Mouse (Mus musculus) midbrain, embryonic 14.5 days (tissue): ENCODE results near the gene Nipa1. TPM values are rescaled to one million over a fixed set of nuclear protein-coding genes. Genes with fewer than 3 reads are reported as not detected.
A peak's percentile ranks its signal among the peaks of the same experiment; 100 is the strongest.

Experiments used
- ATAC-seq: fragments of 200-750 bp; cut with Nextera tagmentation; 2 replicates; pipeline ENCODE4 v1.8.0; 2017; ENCODE audit warnings: moderate number of reproducible peaks, moderate library complexity; ENCODE audit not compliant: low FRiP score, low TSS enrichment
- DNase-seq: peaks from one replicate; pipeline ENCODE4 v3.0.0-alpha.2; 2015
- H3K27ac ChIP-seq: fragments of 300-500 bp; sonication (generic); replicated peaks from 2 replicates; pipeline ENCODE4 v1.5.1; 2014; ENCODE audit warnings: mild to moderate bottlenecking, low read depth, low read length, moderate library complexity
- H3K27me3 ChIP-seq: fragments of 300-500 bp; sonication (generic); 2 replicates; pipeline ENCODE4 v1.6.1; 2014; ENCODE audit warnings: low read length, control low read depth, mixed read lengths; ENCODE audit not compliant: control insufficient read depth, insufficient read depth
- H3K36me3 ChIP-seq: fragments of 300-500 bp; sonication (generic); 2 replicates; pipeline ENCODE4 v1.6.1; 2014; ENCODE audit warnings: low read length, control low read depth; ENCODE audit not compliant: control insufficient read depth, insufficient read depth
- H3K4me1 ChIP-seq: fragments of 300-500 bp; sonication (generic); 2 replicates; pipeline ENCODE4 v1.6.1; 2014; ENCODE audit warnings: mild to moderate bottlenecking, antibody characterized with exemption, low read length, control low read depth; ENCODE audit not compliant: control insufficient read depth, insufficient read depth
- H3K4me2 ChIP-seq: fragments of 300-500 bp; sonication (generic); 2 replicates; pipeline ENCODE4 v1.6.1; 2014; ENCODE audit warnings: mild to moderate bottlenecking, low read length, moderate library complexity
- H3K4me3 ChIP-seq: fragments of 300-500 bp; sonication (generic); replicated peaks from 2 replicates; pipeline ENCODE4 v1.5.1; 2014; ENCODE audit warnings: low read depth, low read length
- H3K9ac ChIP-seq: fragments of 300-500 bp; sonication (generic); replicated peaks from 2 replicates; pipeline ENCODE4 v1.6.1; 2014; ENCODE audit warnings: mild to moderate bottlenecking, low read length, moderate library complexity
- H3K9me3 ChIP-seq: fragments of 300-500 bp; sonication (generic); 2 replicates; pipeline ENCODE4 v1.6.1; 2016; ENCODE audit warnings: low read length, control low read depth, mixed read lengths; ENCODE audit not compliant: control insufficient read depth
- WGBS: fragments of 180-500 bp; shearing (Covaris S2); extraction: QIAGEN DNeasy Blood & Tissue Kit; methylation state at CpG from one replicate; pipeline ENCODE4 v1.1.7; 2014; 5-methylcytosine and 5-hydroxymethylcytosine counted together
- polyA plus RNA-seq: library from polyadenylated mRNA; unstranded; fragments of >200 nt; fragmentation: Nextera tagmentation; extraction: Ambion mirVana; gene quantifications from 2 replicates; pipeline ENCODE4 v1.2.1, GENCODE M21; 2014

Nipa1 gene
- polyA plus RNA-seq, 1 experiment from 2014 or later, result 20.1 TPM

- H3K27me3 ChIP-seq, result no peaks in the 10 kb centered on the region
- H3K4me1 ChIP-seq, result 0 out of 2 replicates have a peak, but pooled peaks cover 3% of the 10 kb centered on the region
- H3K36me3 ChIP-seq, result peaks cover 7% of the 10 kb centered on the region; the same call in 1 of the 2 replicates
- no peaks in the 10 kb centered on the region for H3K9me3 ChIP-seq
- H3K9ac ChIP-seq, result no peak overlapping the region
- H3K4me3 ChIP-seq, result no peak overlapping the region
- ATAC-seq (no peak), DNase-seq (no peak)
- no peak overlapping the region for H3K27ac ChIP-seq
- no peak overlapping the region for H3K4me2 ChIP-seq
- 95% methylated on average over 3 of the region's 3 CpGs for WGBS
These were observed 28.6 kb downstream of the Nipa1 start for GRCm38 (mm10) chr7:55991129-55991528.

DNA sequence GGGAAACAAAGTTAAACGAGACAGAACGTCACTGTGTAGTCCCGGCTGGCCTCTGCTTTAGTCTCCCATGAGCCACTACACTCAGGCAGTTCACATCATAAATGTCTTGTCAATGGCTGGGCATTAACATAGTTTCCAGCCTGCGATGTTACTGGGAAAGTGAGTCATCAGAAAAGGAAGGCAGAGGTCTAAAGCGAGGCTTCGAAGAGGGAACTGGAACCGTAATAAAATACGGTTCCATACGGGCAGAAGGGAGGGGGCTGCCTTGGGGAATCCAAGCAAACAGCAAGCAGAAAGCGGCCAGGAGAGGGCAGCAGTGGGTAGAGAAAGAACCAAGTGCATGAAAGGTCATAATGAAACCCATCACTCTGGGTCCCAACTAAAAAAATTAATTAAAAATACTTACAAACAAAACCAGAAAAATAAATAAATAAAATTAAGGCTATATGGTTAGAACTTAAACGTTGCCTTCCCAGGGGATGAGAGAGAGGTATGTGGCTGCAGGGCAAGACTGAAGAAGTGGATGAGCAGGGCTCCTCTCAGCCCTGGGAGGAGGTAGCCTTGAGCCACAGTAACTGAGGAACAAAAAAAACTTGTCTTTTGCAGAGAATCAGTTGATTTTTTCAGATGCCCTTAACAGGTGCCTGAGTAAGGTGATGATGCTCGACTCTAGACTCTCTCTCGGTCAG, 33.1 kb downstream of the Nipa1 start:
- 38% methylated on average over 13 of the region's 13 CpGs for WGBS
- H3K9me3 ChIP-seq, result no peaks in the 10 kb centered on the region
- peak overlapping the region; percentile 29; the same call in 1 of the 2 replicates for H3K4me2 ChIP-seq
- no peaks in the 10 kb centered on the region for H3K4me1 ChIP-seq
- H3K9ac ChIP-seq, result no peak overlapping the region
- peaks cover 17% of the 10 kb centered on the region for H3K36me3 ChIP-seq
- H3K4me3 ChIP-seq, result no peak overlapping the region
- DNase-seq, result peak; percentile 81
- no peak overlapping the region for H3K27ac ChIP-seq
- peak; percentile 75; the same call in 1 of the 2 replicates for ATAC-seq
- H3K27me3 ChIP-seq, result no peaks in the 10 kb centered on the region

DNA sequence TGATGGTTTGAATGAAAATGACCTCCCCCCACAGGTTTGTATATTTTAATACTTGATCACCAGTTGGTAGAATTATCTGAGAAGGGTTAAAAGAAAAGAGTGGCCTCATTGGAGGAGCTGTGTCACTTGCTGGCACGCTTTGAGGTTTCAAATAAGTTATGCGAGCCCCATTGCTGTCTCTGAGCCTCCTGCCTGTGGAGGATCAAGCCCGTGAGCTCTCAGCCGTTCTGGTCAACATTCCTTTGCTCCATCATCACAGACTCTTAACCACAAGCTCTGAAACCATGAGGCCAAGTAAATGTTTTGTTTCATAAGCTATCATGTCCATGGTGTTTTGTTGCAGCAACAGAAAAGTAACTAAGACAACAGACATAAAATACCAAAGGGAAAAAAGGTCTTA, 35.0 kb downstream of the Nipa1 start:
- no peak for ATAC-seq
- WGBS, result 73% methylated on average over 4 of the region's 4 CpGs
- Histone ChIP-seq H3K9me3 (no peaks in the 10 kb centered on the region), H3K4me3 (no peak overlapping the region), H3K36me3 (peaks cover 18% of the 10 kb centered on the region), H3K27ac (no peak overlapping the region), H3K27me3 (no peaks in the 10 kb centered on the region), H3K4me1 (no peaks in the 10 kb centered on the region), H3K4me2 (no peak overlapping the region), H3K9ac (no peak overlapping the region)
- no peak for DNase-seq

DNA sequence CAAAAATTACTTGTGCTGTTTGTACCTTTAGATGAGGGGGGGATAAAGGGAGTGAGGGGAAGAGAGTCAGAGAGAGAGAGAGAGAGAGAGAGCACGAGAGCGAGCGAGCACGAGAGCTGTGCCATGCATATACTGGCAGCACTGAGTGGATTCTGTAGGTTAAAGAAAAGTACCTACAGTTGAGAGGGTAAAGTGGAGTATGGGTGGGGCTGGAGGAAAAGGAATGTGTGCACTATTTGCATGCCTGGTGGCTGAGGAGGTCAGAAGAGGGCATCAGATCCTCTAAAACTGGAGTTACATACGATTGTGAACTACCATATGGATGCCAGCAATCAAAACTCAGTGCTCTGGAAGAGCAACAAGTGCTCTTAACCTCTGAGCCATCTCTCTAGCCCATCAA, 36.6 kb downstream of the Nipa1 start:
- no peak overlapping the region for H3K27ac ChIP-seq
- no peaks in the 10 kb centered on the region for H3K9me3 ChIP-seq
- WGBS, result 97% methylated on average over 5 of the region's 5 CpGs
- H3K27me3 ChIP-seq, result no peaks in the 10 kb centered on the region
- no peak overlapping the region for H3K9ac ChIP-seq
- no peak for DNase-seq
- no peak for ATAC-seq
- H3K36me3 ChIP-seq, result peaks cover 29% of the 10 kb centered on the region
- no peak overlapping the region for H3K4me3 ChIP-seq
- no peaks in the 10 kb centered on the region for H3K4me1 ChIP-seq
- no peak overlapping the region for H3K4me2 ChIP-seq

- DNase-seq, result no peak
- no peak overlapping the region for H3K4me3 ChIP-seq
- H3K9me3 ChIP-seq, result no peaks in the 10 kb centered on the region
- no peak overlapping the region for H3K9ac ChIP-seq
- H3K4me1 ChIP-seq, result no peaks in the 10 kb centered on the region
- H3K27ac ChIP-seq, result no peak overlapping the region
- ATAC-seq, result no peak
- H3K27me3 ChIP-seq, result no peaks in the 10 kb centered on the region
- no peak overlapping the region for H3K4me2 ChIP-seq
- H3K36me3 ChIP-seq, result peaks cover 27% of the 10 kb centered on the region
- 93% methylated on average over 10 of the region's 10 CpGs for WGBS
These were observed 37.6 kb downstream of the Nipa1 start for GRCm38 (mm10) chr7:55982010-55982700.

DNA sequence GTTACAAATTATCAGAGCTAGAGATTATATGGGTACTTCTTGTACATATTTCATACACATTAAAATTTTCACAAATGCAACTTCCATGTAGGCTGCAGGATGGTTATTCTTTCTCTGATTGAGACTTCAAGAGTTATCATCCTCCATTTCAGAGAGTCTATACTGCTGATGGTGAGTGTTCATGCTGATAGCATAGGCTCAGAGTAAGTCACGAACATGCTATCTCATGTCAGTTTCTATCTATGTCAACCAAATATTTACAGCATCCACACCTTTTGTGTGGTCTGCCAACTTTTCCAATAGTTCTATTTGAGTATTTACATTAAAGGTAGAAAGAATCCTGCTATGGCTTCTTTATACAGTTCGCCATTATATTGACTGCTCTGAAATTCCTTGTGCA, 38.2 kb downstream of the Nipa1 start:
- no peak overlapping the region for H3K4me3 ChIP-seq
- WGBS, result 97% methylated on average over 2 of the region's 2 CpGs
- peaks cover 27% of the 10 kb centered on the region for H3K36me3 ChIP-seq
- ATAC-seq (no peak), DNase-seq (no peak)
- no peaks in the 10 kb centered on the region for H3K4me1 ChIP-seq
- no peak overlapping the region for H3K9ac ChIP-seq
- H3K27ac ChIP-seq, result no peak overlapping the region
- H3K4me2 ChIP-seq, result no peak overlapping the region
- H3K9me3 ChIP-seq, result no peaks in the 10 kb centered on the region
- no peaks in the 10 kb centered on the region for H3K27me3 ChIP-seq

GRCm38 (mm10) chr7:55974429-55974828, 45.3 kb downstream of the Nipa1 start:
- Histone ChIP-seq H3K27me3 (no peaks in the 10 kb centered on the region), H3K4me2 (no peak overlapping the region), H3K4me3 (no peak overlapping the region), H3K27ac (no peak overlapping the region), H3K4me1 (no peaks in the 10 kb centered on the region), H3K36me3 (peaks cover 15% of the 10 kb centered on the region), H3K9ac (no peak overlapping the region), H3K9me3 (no peaks in the 10 kb centered on the region)
- DNase-seq, result no peak
- 95% methylated on average over 2 of the region's 2 CpGs for WGBS
- no peak for ATAC-seq

GRCm38 (mm10) chr7:55969415-55969814, 50.3 kb downstream of the Nipa1 start:
- Histone ChIP-seq H3K9me3 (no peaks in the 10 kb centered on the region), H3K27me3 (no peaks in the 10 kb centered on the region), H3K36me3 (no peaks in the 10 kb centered on the region), H3K27ac (no peak overlapping the region), H3K4me2 (no peak overlapping the region), H3K4me3 (no peak overlapping the region), H3K4me1 (no peaks in the 10 kb centered on the region), H3K9ac (no peak overlapping the region)
- WGBS, result 81% methylated on average over 1 of the region's 1 CpGs
- no peak for ATAC-seq
- DNase-seq, result no peak
